Mouse (Mus musculus) cerebellum, adult 2 months (tissue): ENCODE results near the gene Nfkbil1.

Experiments used
- CTCF ChIP-seq: fragments of 200-500 bp; IDR thresholded peaks from 2 replicates; pipeline ENCODE4 v1.5.1; 2011; ENCODE audit warnings: low read depth, mild to moderate bottlenecking, control low read depth, low read length, moderate library complexity, borderline replicate concordance; ENCODE audit not compliant: insufficient read depth
- POLR2A ChIP-seq: fragments of 200-500 bp; IDR thresholded peaks from 2 replicates; pipeline ENCODE4 v1.6.1; 2011; ENCODE audit warnings: low read length, control low read depth, borderline replicate concordance; ENCODE audit not compliant: insufficient read depth

- TF ChIP-seq POLR2A (no peak), CTCF (no peak)
Measured at GRCm38 (mm10) chr17:35240384-35241304, 5.1 kb upstream of the Nfkbil1 start.
